Mouse (Mus musculus) megakaryocyte, embryonic 14.5 days (primary cell): Measurements from ENCODE around the gene Ect2. TPM values are rescaled to one million over a fixed set of nuclear protein-coding genes. Genes with fewer than 3 reads are reported as not detected.

ENCODE experiments used
- H3K27me3 ChIP-seq: replicated peaks from 2 replicates; pipeline ENCODE3; 2012; ENCODE audit warnings: inconsistent platforms
- H3K36me3 ChIP-seq: replicated peaks from 2 replicates; pipeline ENCODE3; 2012; ENCODE audit warnings: low read length, inconsistent platforms, mixed read lengths
- H3K4me1 ChIP-seq: 2 replicates; pipeline ENCODE4 v1.6.1; 2012; ENCODE audit warnings: inconsistent platforms
- H3K4me3 ChIP-seq: replicated peaks from 2 replicates; pipeline ENCODE3; 2012; ENCODE audit warnings: moderate library complexity, mild to moderate bottlenecking, inconsistent platforms
- H3K9me3 ChIP-seq: 2 replicates; pipeline ENCODE4 v1.6.1; 2012; ENCODE audit warnings: inconsistent platforms
- FLI1 ChIP-seq: IDR thresholded peaks from 2 replicates; pipeline ENCODE4 v1.6.1; 2012; ENCODE audit warnings: low read length, inconsistent platforms, mixed read lengths
- GATA1 ChIP-seq: IDR thresholded peaks from 3 replicates; pipeline ENCODE4 v1.6.1; 2012; ENCODE audit warnings: mixed read lengths, low read length, inconsistent platforms, borderline replicate concordance
- polyA plus RNA-seq: library from polyadenylated mRNA; stranded (reverse); fragments of >175 nt; gene quantifications from 2 replicates; pipeline ENCODE4 v1.2.3, GENCODE M21; 2012; ENCODE audit warnings: low replicate concordance; ENCODE audit not compliant: insufficient read depth

The Ect2 gene
- polyA plus RNA-seq, 1 experiment, result 0.09 TPM

DNA sequence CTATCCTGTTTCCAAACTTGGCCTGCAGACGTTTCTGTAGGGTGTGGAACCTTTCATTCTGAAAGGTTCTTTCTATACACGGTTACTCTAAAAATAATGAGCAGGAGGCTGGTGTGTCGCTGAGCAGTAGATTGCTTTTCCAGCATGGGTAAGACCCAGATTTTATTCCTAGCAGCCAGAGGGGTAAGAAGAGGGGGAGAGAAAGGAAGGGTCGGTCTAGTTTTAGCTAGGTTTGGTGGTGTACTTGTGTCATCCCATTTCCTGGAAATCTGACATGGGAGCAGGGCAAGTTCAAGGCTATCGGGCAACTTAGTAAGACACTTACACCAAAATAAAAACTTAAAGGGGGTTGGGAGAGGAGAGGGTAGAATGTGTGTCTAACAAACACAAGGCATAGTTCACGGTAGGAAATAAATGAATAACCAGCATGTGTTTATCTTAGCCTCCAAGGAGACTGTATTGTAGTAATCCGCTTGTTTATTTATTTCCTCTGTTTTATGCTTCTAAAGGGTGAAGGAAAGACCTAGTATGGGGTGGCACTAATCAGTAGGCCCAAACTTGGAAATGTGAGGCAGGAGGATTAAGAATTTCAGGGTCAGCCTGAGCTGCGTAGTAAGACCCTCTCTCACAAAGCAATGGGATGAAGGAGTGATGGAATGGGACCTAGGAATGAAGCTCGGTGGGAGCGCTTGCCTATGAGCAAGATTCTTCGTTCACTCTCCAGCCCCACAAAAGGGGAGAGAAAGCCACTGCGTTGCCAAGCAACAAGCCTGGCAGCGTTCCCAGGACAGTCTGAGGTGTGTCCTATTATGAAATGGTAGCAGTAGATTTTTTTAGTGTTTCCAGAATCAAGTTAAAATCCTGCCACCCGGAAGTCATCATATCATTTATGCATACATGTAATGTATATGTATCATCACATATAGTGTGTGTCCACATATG, 35.9 kb upstream of the Ect2 start:
- H3K4me3 ChIP-seq, result peak overlapping the region; percentile 6

DNA sequence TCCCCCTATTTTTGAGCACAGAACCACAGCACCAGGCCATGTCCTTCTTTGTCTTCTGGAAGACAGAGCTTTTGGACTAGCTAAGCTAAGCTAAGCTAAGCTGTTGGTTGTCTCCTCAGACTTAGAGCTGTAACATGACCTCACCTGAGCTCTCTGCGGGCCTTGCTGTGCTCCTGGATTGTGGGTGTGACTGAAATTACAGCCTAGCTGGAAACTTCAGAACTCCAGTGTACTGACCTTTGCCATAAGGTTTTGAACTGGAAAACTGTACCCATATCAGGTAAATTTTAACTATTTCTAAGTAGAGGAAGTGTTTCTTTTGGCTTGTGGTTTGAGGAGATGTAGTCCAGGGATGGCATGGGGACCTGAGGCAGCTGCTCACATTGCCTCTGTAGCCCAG, 34.7 kb upstream of the Ect2 start:
- Histone ChIP-seq H3K36me3 (no peaks in the 10 kb centered on the region), H3K4me3 (peak overlapping the region; percentile 21), H3K27me3 (peaks cover 49% of the 10 kb centered on the region), H3K4me1 (peaks cover 28% of the 10 kb centered on the region), H3K9me3 (peaks cover 5% of the 10 kb centered on the region)
- no peak for TF ChIP-seq FLI1
- no peak for TF ChIP-seq GATA1

More for the DNA sequence above, 35.9 kb upstream of the Ect2 start:
- peaks cover 5% of the 10 kb centered on the region for H3K9me3 ChIP-seq
- no peak for TF ChIP-seq FLI1
- no peak for TF ChIP-seq GATA1
- H3K36me3 ChIP-seq, result no peaks in the 10 kb centered on the region
- peaks cover 33% of the 10 kb centered on the region for H3K4me1 ChIP-seq
- H3K27me3 ChIP-seq, result peaks cover 42% of the 10 kb centered on the region

DNA sequence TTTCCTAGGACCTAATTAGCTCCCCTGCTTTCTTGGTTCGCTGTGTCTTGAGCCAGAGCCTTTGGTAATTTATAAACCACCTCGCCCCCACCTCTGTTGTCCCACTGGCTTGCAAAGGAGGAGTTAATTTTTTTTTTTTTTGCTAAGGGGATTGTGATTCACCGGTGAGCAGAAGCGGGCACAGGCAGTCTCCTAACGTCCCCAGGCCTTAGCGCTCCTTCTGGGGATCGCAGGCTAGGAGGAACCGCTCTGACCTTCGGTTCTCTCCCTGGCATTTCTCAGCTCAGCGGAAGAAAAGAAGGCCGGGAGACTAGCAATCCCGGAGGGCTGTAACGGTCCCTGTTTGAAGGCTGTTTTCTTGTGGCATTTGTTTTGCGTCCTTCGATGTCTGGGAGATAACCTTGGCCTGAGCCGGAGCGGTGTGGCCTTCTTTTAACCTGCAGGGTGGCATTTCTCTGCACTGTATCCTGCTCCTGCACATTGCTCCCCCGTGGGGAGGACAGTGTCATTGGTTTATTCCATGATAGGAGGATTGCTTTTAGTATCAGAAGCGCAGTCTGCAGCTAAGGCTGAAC, 30.0 kb upstream of the Ect2 start:
- H3K4me3 ChIP-seq, result peak overlapping the region; percentile 94
- H3K4me1 ChIP-seq, result peaks cover 18% of the 10 kb centered on the region
- H3K36me3 ChIP-seq, result no peaks in the 10 kb centered on the region
- peaks cover 53% of the 10 kb centered on the region for H3K27me3 ChIP-seq
- no peaks in the 10 kb centered on the region for H3K9me3 ChIP-seq
- TF ChIP-seq FLI1 (no peak), GATA1 (no peak)

DNA sequence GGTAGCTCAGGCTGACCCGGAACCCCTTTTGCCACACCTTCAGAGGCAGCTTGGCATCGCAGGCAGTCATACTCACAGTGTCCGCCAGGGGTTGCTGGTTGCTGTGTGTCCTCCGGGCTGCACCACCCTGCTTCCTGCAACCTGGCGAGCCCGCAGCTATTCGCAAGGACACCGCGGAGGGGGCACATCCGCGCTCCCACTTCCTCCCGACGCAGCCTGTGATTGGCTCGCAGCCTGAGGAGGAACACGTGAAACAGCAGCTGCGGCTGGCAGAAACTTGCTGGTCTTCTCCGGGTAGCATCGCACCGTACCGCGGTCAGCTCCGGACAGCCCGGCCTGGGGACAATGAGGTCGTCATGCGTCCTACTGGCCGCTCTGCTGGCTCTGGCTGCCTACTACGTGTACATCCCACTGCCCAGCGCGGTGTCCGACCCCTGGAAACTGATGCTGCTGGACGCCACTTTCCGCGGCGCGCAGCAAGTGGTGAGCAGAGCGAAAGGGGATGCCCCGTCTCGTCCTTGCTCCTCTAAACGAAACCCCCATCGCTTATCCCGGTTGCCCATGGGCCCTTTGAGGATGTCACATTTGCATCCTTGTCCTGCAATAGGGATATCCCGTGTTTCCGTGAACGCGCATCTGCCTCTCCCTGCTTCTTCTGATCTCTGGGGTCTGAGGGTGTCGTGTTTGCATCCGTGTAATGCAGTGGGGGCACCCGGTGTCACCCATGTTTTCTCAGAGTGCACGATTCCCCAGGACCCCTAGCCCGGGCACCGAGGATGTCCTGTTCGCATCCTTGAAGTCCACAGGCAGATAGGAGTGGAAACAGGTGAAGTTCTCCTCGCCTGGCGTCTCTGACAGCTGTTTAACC, 29.3 kb upstream of the Ect2 start, which contains the start of gene Nceh1:
TSS of gene Nceh1 (plus strand) at position 233 of the 868 bp plus-strand sequence.
- TF ChIP-seq GATA1 (no peak), FLI1 (no peak)
- H3K4me3 ChIP-seq, result peak within 1 kb of the TSS; percentile 94
- H3K27me3 ChIP-seq, result peaks cover 53% of the 10 kb centered on the region
- H3K4me1 ChIP-seq, result peaks cover 18% of the 10 kb centered on the region
- no peaks in the 10 kb centered on the region for H3K9me3 ChIP-seq
- no peaks in the 10 kb centered on the region for H3K36me3 ChIP-seq

DNA sequence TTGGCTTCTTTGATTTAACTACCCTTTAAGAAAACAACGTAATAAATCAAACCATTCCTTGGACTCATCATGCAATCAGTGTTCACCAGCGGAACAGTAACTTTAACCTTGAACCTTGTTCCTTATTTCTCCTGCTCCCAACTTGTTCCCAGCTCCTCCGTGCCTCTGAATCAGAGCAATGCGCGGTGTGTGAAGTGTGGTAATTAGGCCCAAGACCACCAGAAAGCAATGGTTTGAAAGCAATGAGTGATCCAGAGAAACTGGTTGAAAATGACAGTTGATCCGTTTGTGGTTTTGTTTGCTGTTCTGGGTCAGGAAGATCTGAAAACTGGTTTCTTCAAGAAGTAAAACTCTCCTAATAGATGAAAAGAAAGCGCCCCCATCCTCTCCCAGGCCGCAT, 26.0 kb upstream of the Ect2 start:
- Histone ChIP-seq H3K4me1 (peaks cover 21% of the 10 kb centered on the region), H3K9me3 (no peaks in the 10 kb centered on the region), H3K36me3 (no peaks in the 10 kb centered on the region), H3K4me3 (no peak overlapping the region), H3K27me3 (peaks cover 51% of the 10 kb centered on the region)
- TF ChIP-seq FLI1 (no peak), GATA1 (no peak)

DNA sequence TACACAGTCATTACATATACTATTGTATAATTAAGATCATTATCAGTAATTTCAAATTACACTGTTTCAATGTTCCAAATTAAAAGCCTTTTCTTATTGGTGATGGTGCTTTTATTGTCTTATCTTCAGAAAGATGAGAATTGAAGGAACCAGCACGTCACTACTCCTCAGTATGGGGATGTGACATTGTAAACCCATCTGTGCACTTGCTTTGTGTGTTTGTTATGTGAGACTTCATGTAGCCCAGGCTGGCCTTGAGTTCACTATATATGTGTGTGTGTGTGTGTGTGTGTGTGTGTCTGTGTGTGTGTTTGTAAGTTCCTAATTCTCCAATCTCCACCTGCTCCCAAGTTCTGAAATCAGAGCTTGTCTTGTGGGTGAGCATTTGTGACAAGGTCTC, 16.6 kb upstream of the Ect2 start:
- Histone ChIP-seq H3K27me3 (peaks cover 23% of the 10 kb centered on the region), H3K9me3 (no peaks in the 10 kb centered on the region)
- no peak for TF ChIP-seq GATA1
- TF ChIP-seq FLI1, result no peak

DNA sequence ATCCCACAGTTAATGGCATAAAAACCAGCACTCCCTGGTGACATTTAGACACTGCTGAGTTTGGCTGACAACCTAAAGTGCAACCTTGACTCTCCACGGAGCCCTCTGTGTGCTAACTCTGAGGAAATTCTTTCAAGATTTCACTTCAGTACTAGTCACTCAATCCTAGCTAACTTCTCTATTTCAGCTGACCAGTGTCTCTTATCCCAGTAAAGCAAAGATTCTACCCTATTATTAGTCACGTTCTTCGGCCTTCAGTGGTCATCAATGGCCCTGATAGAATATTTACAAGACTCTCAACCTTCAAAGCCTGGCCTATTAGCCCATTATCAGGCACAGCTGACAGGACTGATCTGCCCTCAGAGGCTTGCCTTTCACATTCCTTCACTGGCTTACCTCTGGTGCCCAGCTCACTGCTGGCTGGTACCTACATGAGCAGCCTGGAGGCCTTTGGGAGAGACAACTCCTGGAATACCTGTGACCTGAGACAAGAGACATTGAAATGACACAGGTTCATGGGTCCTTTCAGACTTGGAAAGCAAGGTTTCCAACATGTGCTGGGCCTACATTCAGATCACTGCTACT, 11.9 kb upstream of the Ect2 start:
- H3K9me3 ChIP-seq, result 0 out of 2 replicates have a peak, but pooled peaks cover 3% of the 10 kb centered on the region
- H3K27me3 ChIP-seq, result peaks cover 45% of the 10 kb centered on the region
- H3K4me1 ChIP-seq, result no peaks in the 10 kb centered on the region
- H3K4me3 ChIP-seq, result no peak overlapping the region
- no peaks in the 10 kb centered on the region for H3K36me3 ChIP-seq
- TF ChIP-seq GATA1 (no peak), FLI1 (no peak)

More for the DNA sequence above, 16.6 kb upstream of the Ect2 start:
- H3K4me3 ChIP-seq, result no peak overlapping the region
- H3K36me3 ChIP-seq, result no peaks in the 10 kb centered on the region
- H3K4me1 ChIP-seq, result peaks cover 3% of the 10 kb centered on the region; the same call in 1 of the 2 replicates

DNA sequence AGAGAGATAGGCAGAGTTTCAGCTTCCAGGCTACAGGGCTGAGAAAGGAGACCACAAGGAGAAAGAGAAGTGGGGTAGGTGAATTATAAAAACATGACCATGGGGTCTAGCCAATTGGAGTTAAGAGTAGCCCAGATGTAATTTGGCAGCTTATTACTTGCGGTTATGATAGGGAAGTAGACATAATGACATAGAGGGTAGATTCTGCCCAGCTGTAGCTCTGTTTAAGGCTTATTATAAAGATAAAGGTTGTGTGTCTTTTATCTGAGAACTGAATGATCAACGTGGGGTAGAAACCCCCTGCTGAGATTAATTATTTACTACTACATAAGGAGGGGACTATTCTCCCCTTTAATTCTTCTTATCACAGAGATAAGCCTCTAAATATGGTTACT, 8.7 kb upstream of the Ect2 start:
- no peaks in the 10 kb centered on the region for H3K36me3 ChIP-seq
- 0 out of 2 replicates have a peak, but pooled peaks cover 3% of the 10 kb centered on the region for H3K9me3 ChIP-seq
- TF ChIP-seq GATA1 (no peak), FLI1 (no peak)

More for the DNA sequence above, 8.7 kb upstream of the Ect2 start:
- H3K4me3 ChIP-seq, result no peak overlapping the region
- H3K4me1 ChIP-seq, result no peaks in the 10 kb centered on the region
- peaks cover 45% of the 10 kb centered on the region for H3K27me3 ChIP-seq
